Mouse (Mus musculus): ENCODE measurements around the gene Tulp3.

- TF ChIP-seq CTCF (IDR thresholded peaks at IDR 0.05; ENCODE audit: control insufficient read depth, insufficient read depth, insufficient read length) (no peak), MAX (IDR thresholded peaks at IDR 0.05) (no peak), USF1 (IDR thresholded peaks at IDR 0.05; ENCODE audit: low read depth) (no peak)
Measured at GRCm38 (mm10) chr6:128291284-128291683, 64.4 kb downstream of the Tulp3 start.

Measured in C2C12 (cell line).